Mouse (Mus musculus) v-Abl transformed pro-B cells (cell line): ENCODE data around the gene Frg2f1.

Experiments
- in situ Hi-C, 2 experiments: fragments of 400-800 bp; cut with MboI; formaldehyde crosslinking; loops; one replicate each; pipeline ENCODE4 v1.15.1; 2025; ENCODE audit not compliant: unreplicated experiment in 2 of 2

Gene Frg2f1

DNA sequence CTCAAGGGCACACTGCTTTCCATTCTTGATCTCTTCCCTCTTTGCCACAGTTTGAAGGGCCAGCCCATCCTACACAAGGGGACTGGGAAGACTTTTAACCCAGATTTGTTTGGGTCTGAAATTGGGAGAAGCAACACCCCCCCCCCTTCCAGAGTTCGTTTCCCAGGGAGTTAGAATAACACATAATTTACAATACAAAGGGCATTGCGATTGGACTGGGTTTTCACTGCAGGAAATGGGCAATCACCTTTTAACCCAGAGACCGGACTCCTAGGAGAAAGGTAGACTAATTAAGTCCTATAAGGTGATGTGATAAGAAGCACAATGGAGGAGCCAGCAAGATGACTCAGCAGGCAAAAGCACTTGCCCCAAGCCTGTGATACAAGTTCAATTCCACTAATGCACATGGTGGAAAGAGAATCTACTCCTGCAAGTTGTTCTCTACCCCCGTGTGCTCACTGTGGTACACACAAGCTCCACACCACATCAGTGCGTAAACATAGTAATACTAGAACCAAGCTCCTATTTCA lies 40.9 kb downstream of the Frg2f1 start:
- in situ Hi-C loops: no loop called here

DNA sequence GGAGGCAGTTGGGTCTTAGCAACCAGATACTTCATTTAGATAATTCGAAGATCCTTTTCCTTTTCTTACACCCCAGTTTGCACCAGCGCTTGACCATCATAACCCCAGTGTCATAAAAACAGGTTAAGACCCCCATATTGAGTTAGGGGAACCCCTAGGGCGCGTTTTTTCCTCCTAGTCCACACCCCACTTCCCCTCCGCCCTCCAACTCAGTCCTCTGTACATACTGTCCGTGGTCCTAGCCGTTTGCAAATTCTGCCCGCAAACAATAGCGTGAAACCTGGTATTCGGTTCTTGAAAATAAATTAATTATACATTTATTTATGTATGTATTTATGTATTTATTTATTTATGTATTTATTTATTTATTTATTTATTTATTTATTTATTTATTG lies 46.4 kb downstream of the Frg2f1 start:
- in situ Hi-C loops: no loop called here

DNA sequence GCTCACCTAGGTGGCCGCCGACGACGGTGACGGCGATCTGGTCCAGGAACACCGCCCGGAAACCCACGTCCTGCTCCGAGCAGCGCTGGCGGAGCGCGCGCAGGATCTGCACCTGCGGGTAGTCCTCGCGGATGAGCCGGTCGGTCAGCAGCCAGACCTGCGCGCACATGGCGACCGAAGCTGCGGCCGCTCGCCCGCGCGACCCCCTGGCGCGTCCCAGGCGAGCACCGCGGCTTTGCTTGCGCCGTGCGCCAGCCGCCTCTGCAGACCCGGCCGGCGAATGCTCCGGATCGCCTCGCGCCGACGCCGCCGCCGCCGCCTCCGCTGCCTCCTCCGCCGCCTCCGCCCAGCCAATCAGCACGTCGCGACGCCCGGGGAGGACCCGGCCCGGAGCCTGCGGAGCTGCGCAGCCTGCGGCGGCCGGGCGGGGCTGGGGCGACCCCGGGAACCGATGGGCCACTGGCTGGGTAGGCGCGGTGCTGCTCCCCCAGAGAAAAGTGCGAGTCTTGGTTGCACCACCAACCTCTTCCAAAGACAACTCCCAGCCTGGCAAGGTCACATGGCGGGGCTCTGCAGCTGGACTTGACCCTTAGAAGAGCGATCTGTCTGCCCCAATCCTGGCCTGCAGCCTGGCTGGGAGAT lies 46.9 kb downstream of the Frg2f1 start, which contains the start of gene Rimkla:
Gene Rimkla, minus strand, starts transcription at position 338 of the 642 bp plus-strand sequence.
- in situ Hi-C loops: no loop called here

DNA sequence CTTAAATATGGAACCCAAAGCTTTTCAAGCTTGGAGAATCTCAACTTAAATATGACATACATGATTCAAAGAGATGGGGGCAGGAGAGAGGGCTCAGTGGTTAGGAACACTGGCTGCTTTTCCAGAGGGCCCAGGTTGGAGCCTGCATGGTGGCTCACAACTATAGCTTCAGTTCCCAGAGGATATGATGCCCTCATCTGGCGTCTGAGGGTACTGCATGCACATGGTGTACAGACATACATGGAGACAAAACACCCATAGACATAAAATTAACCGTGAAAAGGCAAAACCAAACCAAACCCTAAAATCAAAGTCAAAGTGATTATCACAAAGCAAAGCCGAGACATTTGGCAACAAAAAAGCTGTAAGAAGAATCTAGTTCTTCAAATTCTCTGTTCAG lies 48.5 kb downstream of the Frg2f1 start:
- in situ Hi-C loops: no loop called here

DNA sequence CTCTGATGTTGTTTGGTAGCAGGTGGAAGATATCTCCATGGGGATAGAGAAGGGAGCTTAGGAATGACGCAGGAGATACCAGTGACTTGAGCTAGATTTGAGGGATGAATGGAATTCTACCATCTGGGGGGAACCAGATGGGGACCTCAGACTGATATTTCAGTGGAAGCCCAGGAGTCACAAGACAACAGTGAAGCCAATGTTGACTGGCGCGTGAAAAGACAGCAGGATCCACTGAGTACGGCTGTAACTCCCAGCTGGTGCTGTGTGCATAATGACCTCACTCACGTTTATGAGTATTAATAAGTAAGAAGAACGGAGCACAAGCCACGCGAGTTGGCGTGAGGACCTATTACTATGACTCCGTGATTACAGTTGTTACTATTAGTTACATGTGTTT lies 49.7 kb downstream of the Frg2f1 start:
- in situ Hi-C loops: no loop called here

DNA sequence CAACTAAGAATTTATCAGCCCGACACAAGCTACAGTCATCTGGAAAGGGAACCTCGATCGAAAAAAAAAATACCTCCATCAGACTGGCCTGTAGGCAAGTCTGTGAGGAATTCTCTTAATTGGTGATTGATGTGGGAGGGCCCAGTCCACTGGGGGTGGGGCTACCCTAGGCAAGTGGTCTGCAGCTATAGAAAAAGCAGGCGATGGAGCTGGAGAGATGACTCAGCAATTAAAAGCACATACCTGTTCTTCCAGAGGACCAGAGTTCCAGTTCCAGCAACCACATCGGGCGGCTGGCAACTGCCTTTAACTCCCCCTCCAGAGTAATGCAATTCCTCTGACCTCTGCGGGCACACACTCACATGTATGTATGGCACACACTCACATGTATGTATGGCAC lies 54.4 kb downstream of the Frg2f1 start:
- in situ Hi-C loops: no loop called here

DNA sequence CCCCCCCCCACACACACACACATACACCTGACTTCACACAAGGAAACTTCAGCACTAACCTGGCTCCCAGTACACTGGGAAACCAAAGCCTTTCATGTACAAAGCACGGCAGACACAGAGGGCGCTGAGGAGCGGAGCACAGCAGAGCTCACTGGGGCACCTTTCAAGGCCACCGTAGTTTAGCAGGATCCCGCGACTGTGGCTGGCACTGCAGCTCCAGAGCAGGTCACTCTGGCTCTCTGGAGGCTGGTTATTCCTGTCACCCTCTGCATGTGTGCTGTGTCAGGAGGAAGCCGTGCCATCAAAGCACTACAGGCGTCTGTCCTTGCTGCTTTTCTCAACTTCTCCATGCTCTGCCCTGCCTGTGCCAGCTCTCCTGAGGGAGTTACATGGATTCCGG lies 56.3 kb downstream of the Frg2f1 start:
- in situ Hi-C loops: no loop called here
